Mouse (Mus musculus) cerebellum, adult 2 months (tissue): ENCODE results near the gene Il10.

Source experiments
- CTCF ChIP-seq: fragments of 200-500 bp; IDR thresholded peaks from 2 replicates; pipeline ENCODE4 v1.5.1; 2011; ENCODE audit warnings: low read depth, mild to moderate bottlenecking, control low read depth, low read length, moderate library complexity, borderline replicate concordance; ENCODE audit not compliant: insufficient read depth
- POLR2A ChIP-seq: fragments of 200-500 bp; IDR thresholded peaks from 2 replicates; pipeline ENCODE4 v1.6.1; 2011; ENCODE audit warnings: low read length, control low read depth, borderline replicate concordance; ENCODE audit not compliant: insufficient read depth

GRCm38 (mm10) chr1:131015281-131015680 lies 4.4 kb upstream of the Il10 start:
- no peak for TF ChIP-seq CTCF
- no peak for TF ChIP-seq POLR2A
